Mouse (Mus musculus) brain, embryonic 14.5 days (tissue): ENCODE data around the gene Ipo11. TPM values are rescaled to one million over a fixed set of nuclear protein-coding genes. Genes with fewer than 3 reads are reported as not detected.

ENCODE experiments used
- DNase-seq: peaks from one replicate; pipeline ENCODE4 v3.0.0-alpha.2; 2011; ENCODE audit warnings: low read depth
- CTCF ChIP-seq: fragments of 200-500 bp; IDR thresholded peaks from 2 replicates; pipeline ENCODE4 v1.5.1; 2012; ENCODE audit warnings: inconsistent platforms, mild to moderate bottlenecking, moderate library complexity, borderline replicate concordance; ENCODE audit not compliant: insufficient read depth, insufficient read length; ENCODE audit errors: extremely low read depth
- POLR2A ChIP-seq: fragments of 200-500 bp; IDR thresholded peaks from 2 replicates; pipeline ENCODE4 v1.6.1; 2012; ENCODE audit warnings: mild to moderate bottlenecking, inconsistent platforms, borderline replicate concordance; ENCODE audit not compliant: poor library complexity, insufficient read depth, insufficient read length, severe bottlenecking; ENCODE audit errors: extremely low read depth
- polyA plus RNA-seq: library from polyadenylated mRNA; depleted of rRNA; stranded (reverse); fragments of >200 nt; gene quantifications from 2 replicates; pipeline ENCODE4 v1.2.3, GENCODE M21; 2012

The Ipo11 gene
- polyA plus RNA-seq, 1 experiment, result 39.7 TPM

DNA sequence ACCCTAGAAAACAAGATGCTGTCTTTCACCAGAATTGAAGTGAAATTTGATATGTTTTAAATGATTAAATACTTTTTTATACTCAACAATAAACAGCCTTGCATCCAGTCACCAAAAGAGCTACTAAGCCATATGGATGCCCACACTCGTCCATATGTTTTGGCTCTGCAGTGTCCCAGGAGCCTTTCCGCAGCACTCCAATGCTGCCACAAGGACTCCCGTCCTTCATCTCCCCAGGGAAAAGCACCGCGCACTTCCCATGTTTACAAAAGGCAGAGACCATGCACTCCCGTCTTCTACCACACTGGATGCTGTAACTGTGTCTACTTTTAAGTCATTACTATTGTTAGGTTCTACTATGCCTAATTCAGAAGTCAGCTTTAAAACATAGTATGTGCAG is 127.9 kb downstream of the Ipo11 start:
- TF ChIP-seq POLR2A (no peak), CTCF (no peak)
- no peak for DNase-seq

DNA sequence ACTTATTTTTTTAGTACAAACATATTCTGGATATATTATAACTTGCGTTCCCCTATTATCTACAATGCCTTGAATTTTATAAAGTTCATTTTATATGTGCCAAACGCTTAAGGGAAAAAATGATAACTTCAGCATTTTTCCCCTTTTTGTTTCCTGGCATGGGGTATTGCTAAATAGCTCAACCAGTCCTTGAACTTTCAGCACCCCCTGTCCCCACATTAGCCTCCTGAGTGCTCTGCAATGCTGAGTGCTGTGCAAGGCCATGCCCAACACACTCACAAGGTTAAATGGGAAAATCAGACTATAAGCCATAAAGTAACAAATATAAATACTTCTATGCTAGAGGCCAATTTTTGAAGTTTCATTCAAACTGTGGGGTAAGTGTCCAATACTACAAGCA is 128.4 kb downstream of the Ipo11 start:
- DNase-seq, result no peak
- TF ChIP-seq POLR2A (no peak), CTCF (no peak)

DNA sequence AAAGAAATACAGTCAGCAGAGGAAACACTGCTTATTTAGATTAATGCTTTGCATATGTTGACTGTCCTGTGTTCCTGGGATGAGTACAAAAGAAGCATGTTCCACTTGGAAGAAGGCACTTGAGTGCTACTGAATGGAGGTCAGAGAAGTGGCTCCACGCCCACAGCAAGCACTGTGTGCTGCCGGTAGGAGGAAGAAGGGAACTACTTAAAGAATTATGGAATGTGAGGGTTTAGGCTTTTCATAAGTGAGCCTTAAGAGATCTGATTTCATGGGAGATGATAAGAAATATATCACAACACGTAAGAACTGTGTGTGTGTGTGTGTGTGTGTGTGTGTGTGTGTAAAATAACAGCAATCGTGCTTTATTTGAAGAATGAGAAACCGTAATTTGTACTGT is 129.5 kb downstream of the Ipo11 start:
- no peak for TF ChIP-seq CTCF
- TF ChIP-seq POLR2A, result no peak
- DNase-seq, result no peak

DNA sequence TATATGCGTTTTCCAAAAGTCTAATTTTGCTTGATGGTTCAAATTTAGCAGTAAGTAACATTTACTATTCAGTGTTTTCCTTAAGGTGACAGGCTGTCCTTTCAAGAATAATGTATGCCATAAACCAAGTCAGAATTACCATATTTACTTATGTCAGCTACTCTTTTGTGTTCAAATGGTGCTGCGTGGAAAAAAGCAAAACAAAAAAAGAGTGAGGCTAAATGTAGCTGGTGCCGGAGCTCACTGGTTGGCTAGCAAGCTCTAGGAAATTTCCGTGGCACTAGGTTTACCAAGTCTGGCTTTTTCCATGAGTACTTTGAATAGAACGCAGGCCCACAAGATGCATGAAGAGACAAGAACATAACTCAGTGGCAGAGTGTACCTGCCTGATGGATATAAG is 131.6 kb downstream of the Ipo11 start:
- TF ChIP-seq POLR2A (no peak), CTCF (no peak)
- DNase-seq, result peak; percentile 24

DNA sequence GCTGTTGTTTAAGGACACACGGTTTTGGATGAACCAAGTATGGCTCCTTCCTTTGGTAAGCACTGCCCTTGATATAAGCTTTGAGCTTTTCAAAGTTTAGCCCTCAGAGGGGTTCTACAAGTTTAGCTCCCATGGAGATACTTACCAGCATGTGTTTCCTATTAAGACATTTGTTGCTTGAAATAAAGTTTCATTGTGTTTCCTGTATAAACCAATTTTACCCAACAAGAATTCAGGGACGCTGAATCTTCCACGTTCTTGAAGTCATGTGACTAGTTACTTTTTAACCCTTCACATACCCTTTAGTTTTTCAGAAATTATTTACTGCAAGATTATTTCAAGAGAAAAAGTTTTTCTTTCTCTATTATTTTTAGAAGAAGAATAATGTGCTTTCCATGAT is 138.7 kb downstream of the Ipo11 start:
- no peak for DNase-seq
- TF ChIP-seq POLR2A (no peak), CTCF (no peak)

DNA sequence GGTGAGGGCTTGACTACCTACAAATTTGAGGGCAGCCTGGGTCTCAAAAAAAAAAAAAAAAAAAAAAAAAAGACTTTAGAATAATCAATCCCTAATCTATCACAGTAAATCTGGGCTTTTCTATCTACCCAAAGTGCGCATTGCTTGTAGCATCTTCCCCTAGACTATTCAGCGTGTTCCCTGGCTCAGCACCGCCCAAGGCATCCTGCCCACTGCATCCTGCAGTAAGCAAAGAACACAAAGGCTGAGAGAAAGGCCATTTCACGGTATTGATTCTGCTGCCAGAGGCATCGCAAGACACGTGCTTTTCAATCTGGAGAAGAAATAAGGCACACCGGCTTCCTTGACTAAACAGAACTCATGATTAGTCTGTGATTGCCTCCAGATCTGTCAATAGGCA is 147.9 kb downstream of the Ipo11 start:
- TF ChIP-seq POLR2A (no peak), CTCF (no peak)
- peak; percentile 42 for DNase-seq

DNA sequence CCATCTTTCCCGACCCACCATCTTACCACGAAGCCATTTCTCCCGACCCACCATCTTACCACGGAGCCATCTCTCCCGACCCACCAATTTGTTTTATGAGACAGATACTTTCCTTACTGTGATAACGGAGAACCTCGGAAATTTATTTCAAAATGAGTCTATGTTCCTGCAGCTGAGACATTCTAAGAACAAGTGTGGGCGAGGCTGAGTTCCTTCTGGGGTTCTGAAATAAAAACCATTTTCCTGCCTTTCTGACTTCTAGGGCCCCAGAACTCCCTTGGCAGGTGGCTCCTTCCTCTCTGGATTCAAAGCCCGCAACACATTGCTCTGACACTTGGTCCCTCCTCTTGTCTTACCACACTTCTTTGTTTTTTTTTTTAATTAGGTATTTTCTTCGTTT is 168.0 kb downstream of the Ipo11 start:
- DNase-seq, result no peak
- no peak for TF ChIP-seq CTCF
- TF ChIP-seq POLR2A, result no peak

DNA sequence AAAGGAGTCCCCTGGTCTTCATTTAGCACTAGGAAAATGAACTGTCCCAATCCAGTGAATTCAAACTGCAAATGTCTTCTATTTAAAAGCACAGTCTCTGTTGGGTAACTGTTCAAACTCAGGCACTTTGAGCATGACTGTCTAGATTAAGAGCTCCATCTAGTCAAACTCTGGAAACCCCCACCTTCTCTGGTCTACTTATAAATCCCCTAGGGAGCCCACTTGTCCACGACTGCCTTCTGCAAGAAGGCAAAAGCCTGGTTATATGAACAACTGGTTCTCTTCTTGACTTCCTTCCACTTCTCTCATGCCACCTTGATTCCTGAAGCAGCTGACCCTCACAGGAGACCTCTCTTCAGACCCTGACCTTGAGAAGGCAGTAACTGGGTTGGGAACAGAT is 174.1 kb downstream of the Ipo11 start:
- no peak for DNase-seq
- TF ChIP-seq POLR2A (no peak), CTCF (no peak)

DNA sequence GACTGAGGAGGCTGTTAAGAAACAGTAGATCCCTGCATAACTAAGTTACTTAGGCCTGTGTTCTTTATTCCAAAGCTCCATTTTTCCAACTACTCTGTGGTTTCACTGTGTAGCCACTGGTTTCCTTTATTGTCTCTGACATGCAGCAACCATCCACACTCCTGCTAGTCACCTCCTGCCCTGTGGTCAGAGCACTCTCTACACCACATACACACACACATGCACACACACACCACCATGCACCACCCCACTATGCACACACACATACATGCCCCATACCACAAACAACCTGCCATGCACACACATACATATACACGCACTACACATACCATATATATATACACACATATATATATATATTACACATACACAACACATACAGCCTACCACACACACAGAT is 175.1 kb downstream of the Ipo11 start:
- no peak for DNase-seq
- TF ChIP-seq CTCF (no peak), POLR2A (no peak)

DNA sequence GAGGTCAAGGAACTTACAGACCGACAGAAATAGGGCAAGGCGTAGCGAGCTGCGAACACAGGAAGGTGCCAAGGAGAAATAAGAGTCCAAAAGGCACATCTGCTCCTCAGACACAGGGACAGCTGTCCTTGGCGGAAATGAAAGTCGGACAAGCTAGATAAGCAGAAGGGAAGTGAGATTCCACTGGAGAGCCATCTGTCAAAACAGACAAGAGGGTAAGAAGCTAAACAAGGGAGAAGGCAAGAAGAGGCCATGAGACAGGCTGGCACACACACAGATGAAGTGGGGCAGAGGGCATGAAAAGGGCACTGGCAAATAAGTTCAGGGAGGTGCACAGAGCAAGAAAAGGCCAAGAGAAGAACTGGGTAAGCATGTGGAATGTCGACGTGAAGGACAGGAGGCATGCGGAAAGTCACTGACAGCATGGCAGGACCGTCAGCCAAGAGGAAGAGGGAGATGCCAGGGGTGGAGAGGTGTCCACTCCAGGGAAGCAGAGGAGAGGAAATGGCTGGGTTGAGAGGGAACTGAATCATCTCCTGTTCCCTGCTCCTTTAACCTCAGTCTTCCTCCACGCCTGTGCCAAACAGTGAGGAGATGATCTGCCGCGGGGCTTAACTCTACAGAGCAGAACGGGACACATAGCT is 176.4 kb downstream of the Ipo11 start:
- TF ChIP-seq CTCF (no peak), POLR2A (no peak)
- peak; percentile 18 for DNase-seq

DNA sequence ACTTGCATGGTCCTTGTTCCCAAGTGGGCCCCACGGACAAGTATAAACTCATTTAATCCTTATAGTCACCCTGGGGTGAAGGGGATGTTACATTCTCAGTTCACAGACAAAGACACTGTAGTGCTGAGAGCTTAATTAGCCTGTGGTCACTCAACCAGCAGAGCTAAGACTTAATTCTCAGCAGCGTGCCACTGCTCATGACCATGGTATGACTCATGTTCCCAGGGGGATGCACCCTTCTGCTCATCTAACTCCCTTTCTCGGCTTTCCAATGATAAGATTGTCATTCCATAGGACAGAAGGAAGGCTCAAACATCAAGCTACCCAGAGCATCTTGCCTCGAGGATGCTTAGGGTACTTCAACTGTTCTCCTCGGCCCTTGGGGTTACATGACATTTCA is 180.9 kb downstream of the Ipo11 start:
- DNase-seq, result no peak
- TF ChIP-seq CTCF (no peak), POLR2A (no peak)

DNA sequence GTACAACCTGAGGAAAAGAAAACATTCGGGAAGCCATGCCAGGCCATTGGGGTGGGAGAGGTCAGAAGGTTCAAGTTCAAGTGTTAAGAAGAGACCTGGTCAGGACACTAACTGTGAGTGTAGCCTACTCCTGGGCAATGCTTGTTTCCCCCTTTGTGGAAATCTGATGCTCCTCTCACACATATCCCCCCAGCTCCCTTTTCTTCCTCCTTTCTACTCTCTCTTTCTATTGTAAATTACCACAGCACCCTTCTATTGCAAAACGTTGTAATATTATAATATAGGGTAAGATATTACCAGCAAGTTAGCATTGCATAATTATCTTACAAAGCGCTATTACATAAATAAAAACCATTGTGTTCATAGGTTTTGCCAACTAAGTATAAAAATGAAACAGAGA is 182.5 kb downstream of the Ipo11 start:
- no peak for DNase-seq
- TF ChIP-seq POLR2A (no peak), CTCF (no peak)
